Mouse (Mus musculus): ENCODE measurements around the gene Scly.

DNA sequence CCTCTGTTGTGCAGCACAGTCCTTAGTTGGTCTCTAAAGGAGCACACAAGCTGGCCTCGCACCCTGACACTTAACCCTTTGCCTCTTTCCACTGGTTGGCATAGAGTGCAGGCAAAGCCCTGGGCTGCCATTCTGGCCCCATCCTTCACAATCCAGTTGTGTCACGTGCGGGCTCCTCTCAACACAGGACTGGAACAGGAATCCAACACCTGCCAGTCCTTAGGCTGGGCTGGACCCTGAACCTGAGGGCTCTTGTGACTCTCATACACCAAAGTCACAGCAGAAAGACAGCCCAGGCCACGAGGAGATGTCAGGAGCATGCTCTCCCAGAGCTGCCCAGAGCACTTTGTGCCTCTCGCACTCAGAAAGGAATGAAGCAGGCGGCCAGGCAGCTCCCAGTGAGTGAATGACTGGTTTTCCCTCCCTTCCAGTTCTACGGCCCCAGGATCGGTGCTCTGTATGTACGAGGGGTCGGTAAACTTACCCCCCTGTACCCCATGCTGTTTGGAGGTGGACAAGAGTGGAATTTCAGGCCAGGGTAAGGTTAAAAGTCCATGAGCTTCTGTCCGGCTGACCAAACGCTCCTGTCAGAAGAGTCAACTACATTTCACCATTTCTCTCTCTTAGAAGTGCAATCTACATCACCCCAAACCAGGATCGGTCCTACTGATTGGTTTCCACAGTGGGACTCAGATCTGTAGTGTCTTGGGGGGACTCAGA lies 11.4 kb downstream of the Scly start:
- TF ChIP-seq CTCF (IDR thresholded peaks at IDR 0.05; ENCODE audit: low read depth, low read length) = no peak
- no peak for TF ChIP-seq POLR2AphosphoS5 (IDR thresholded peaks at IDR 0.05; ENCODE audit: insufficient replicate concordance, low read depth, low read length)
- no peak for TF ChIP-seq GATA1 (IDR thresholded peaks at IDR 0.05; ENCODE audit: borderline replicate concordance, low read length)
- TF ChIP-seq TAL1 (conservative IDR thresholded peaks at IDR 0.05; ENCODE audit: low read depth, low read length) = no peak
